Mouse (Mus musculus) retina, postnatal 7 days (tissue): Measurements from ENCODE around the gene Mup1.
"Not testable (repeated sequence)": the region's sequence is repeated elsewhere in the genome, so short reads cannot be mapped to it uniquely, and the experiment has no call there.

Experiments
- DNase-seq: peaks from one replicate; pipeline ENCODE4 v3.0.0-alpha.2; 2012; ENCODE audit warnings: low read depth, low spot score

Gene Mup1

DNA sequence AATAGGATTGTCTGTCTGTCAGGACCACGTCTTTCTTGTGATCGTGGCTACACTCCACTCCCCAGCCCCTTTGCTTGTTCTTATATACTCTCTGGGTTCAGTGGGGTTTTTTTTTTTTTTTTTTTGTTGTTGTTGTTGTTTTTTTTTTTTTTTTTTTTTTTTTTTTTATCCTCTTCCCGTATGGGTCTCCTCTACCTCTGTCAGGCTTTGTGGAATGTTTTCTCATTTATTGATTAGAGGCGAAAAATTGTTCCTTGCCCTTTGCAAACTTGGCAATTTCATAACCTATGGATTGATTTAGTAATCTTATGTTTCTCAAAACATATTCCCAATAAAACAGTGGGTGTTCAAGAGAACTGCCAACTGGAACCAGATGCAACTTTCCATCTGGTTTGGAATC, at the start of gene Mup1:
Mup1 (minus strand) TSS at position 101 of the 400 bp plus-strand sequence.
- DNase-seq = not testable (repeated sequence)
